Mouse (Mus musculus) forebrain, embryonic 16.5 days (tissue): ENCODE data around the gene Meaf6. TPM values are rescaled to one million over a fixed set of nuclear protein-coding genes. Genes with fewer than 3 reads are reported as not detected.

Experiments used
- ATAC-seq: fragments of 200-750 bp; cut with Nextera tagmentation; 2 replicates; pipeline ENCODE4 v1.8.0; 2017; ENCODE audit warnings: mild to moderate bottlenecking, moderate library complexity
- H3K27ac ChIP-seq: fragments of 300-500 bp; sonication (generic); 2 replicates; pipeline ENCODE4 v1.5.1; 2014; ENCODE audit warnings: low read length, control low read depth
- H3K27me3 ChIP-seq: fragments of 300-500 bp; sonication (generic); replicated peaks from 2 replicates; pipeline ENCODE4 v1.6.1; 2014; ENCODE audit warnings: low read length; ENCODE audit not compliant: control insufficient read depth, insufficient read depth
- H3K36me3 ChIP-seq: fragments of 300-500 bp; sonication (generic); 2 replicates; pipeline ENCODE4 v1.6.1; 2014; ENCODE audit not compliant: control insufficient read depth, insufficient read depth
- H3K4me1 ChIP-seq: fragments of 300-500 bp; sonication (generic); replicated peaks from 2 replicates; pipeline ENCODE4 v1.6.1; 2014; ENCODE audit warnings: low read length; ENCODE audit not compliant: control insufficient read depth, insufficient read depth
- H3K4me2 ChIP-seq: fragments of 300-500 bp; sonication (generic); 2 replicates; pipeline ENCODE4 v1.6.1; 2014; ENCODE audit warnings: mild to moderate bottlenecking, low read length, control low read depth
- H3K4me3 ChIP-seq: fragments of 300-500 bp; sonication (generic); replicated peaks from 2 replicates; pipeline ENCODE4 v1.5.1; 2014; ENCODE audit warnings: mild to moderate bottlenecking, low read length, control low read depth
- H3K9ac ChIP-seq: fragments of 300-500 bp; sonication (generic); replicated peaks from 2 replicates; pipeline ENCODE4 v1.6.1; 2014; ENCODE audit warnings: low read depth, low read length, control low read depth
- H3K9me3 ChIP-seq: fragments of 300-500 bp; sonication (generic); 2 replicates; pipeline ENCODE4 v1.6.1; 2016; ENCODE audit warnings: low read length; ENCODE audit not compliant: control insufficient read depth
- WGBS: fragments of 180-500 bp; shearing (Covaris S2); extraction: QIAGEN DNeasy Blood & Tissue Kit; methylation state at CpG from one replicate; pipeline ENCODE4 v1.1.7; 2014; 5-methylcytosine and 5-hydroxymethylcytosine counted together
- polyA plus RNA-seq: library from polyadenylated mRNA; unstranded; fragments of >200 nt; fragmentation: Nextera tagmentation; extraction: Ambion mirVana; gene quantifications from 2 replicates; pipeline ENCODE4 v1.2.1, GENCODE M21; 2015

The Meaf6 gene
- polyA plus RNA-seq, 1 experiment from 2014 or later: 154 TPM

DNA sequence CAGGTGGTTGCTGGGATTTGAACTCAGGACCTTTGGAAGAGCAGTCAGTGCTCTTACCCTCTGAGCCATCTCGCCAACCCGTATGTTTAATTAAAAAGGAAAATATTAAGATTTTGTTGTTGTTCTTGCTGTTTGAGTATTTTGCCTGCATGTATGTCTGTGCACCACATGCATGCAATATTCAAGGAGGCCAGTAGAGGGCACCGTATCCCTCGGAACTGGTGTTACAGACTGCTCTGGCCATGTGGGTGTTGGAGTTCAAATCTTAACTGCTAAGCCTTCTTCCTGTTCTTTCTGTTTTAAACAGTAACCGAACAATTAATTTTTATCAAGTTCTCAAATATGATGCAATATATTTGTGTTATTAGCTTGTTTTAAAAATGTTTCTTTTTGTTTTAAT, 47.5 kb downstream of the Meaf6 start:
- peaks cover 6% of the 10 kb centered on the region for H3K4me1 ChIP-seq
- no peaks in the 10 kb centered on the region for H3K9me3 ChIP-seq
- H3K9ac ChIP-seq: no peak overlapping the region
- ATAC-seq: no peak
- H3K4me2 ChIP-seq: no peak overlapping the region
- H3K4me3 ChIP-seq: no peak overlapping the region
- H3K27ac ChIP-seq: no peak overlapping the region
- 21% methylated on average over 5 of the region's 5 CpGs for WGBS
- no peaks in the 10 kb centered on the region for H3K36me3 ChIP-seq
- peaks cover 8% of the 10 kb centered on the region for H3K27me3 ChIP-seq

DNA sequence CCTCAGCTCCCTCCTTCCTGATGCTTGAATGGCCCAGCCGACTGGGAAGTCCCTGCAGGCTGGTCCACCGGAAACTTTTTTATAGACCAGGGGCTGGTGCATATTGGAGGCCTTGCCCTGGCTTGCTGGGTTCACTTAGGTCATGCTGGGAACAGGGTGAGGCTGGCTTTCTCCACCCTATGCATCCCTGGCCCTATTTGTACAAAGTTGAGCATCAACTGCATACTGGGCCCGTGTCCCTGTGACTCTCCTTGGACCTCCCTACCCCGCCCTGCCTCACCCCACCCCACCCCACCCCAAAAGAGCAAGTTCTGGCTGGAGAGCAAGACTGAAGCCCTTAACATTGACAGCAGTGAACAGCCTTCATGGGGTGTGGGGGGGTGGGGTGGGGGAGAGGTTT, 49.3 kb downstream of the Meaf6 start:
- no peaks in the 10 kb centered on the region for H3K27me3 ChIP-seq
- no peak overlapping the region for H3K27ac ChIP-seq
- ATAC-seq: no peak
- H3K4me2 ChIP-seq: no peak overlapping the region
- no peak overlapping the region for H3K9ac ChIP-seq
- H3K4me3 ChIP-seq: no peak overlapping the region
- 88% methylated on average over 4 of the region's 4 CpGs for WGBS
- H3K9me3 ChIP-seq: no peaks in the 10 kb centered on the region
- H3K4me1 ChIP-seq: no peaks in the 10 kb centered on the region
- H3K36me3 ChIP-seq: no peaks in the 10 kb centered on the region

DNA sequence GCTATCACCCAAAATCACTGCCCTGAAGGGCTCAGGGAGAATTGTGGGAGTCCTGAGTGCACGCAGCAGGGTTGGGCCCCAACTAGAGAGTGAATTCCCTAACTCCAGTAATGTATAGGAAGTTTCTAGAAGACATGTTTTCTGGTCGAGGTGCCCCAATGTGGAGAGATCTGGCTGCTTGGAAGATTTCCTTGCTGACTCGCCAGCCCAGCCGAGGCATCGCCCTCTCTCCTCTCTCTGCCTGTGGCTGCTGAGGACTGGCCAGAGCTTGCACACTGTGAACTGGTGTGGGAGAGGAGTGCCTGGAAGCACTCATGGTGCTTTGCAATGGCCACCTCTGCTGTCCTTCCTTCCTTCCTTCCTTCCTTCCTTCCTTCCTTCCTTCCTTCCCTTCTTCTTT, 49.7 kb downstream of the Meaf6 start:
- no peak overlapping the region for H3K4me2 ChIP-seq
- no peak overlapping the region for H3K4me3 ChIP-seq
- WGBS: 72% methylated on average over 5 of the region's 5 CpGs
- no peaks in the 10 kb centered on the region for H3K9me3 ChIP-seq
- H3K4me1 ChIP-seq: no peaks in the 10 kb centered on the region
- H3K9ac ChIP-seq: no peak overlapping the region
- no peak overlapping the region for H3K27ac ChIP-seq
- H3K27me3 ChIP-seq: no peaks in the 10 kb centered on the region
- no peaks in the 10 kb centered on the region for H3K36me3 ChIP-seq
- ATAC-seq: no peak

GRCm38 (mm10) chr4:125135076-125135855, 50.3 kb downstream of the Meaf6 start:
- H3K9ac ChIP-seq: no peak overlapping the region
- no peaks in the 10 kb centered on the region for H3K4me1 ChIP-seq
- H3K27ac ChIP-seq: no peak overlapping the region
- no peak overlapping the region for H3K4me2 ChIP-seq
- H3K9me3 ChIP-seq: no peaks in the 10 kb centered on the region
- H3K27me3 ChIP-seq: no peaks in the 10 kb centered on the region
- ATAC-seq: no peak
- no peaks in the 10 kb centered on the region for H3K36me3 ChIP-seq
- no peak overlapping the region for H3K4me3 ChIP-seq
- 77% methylated on average over 9 of the region's 10 CpGs for WGBS

- no peak overlapping the region for H3K4me2 ChIP-seq
- no peaks in the 10 kb centered on the region for H3K4me1 ChIP-seq
- no peaks in the 10 kb centered on the region for H3K27me3 ChIP-seq
- no peak overlapping the region for H3K9ac ChIP-seq
- no peaks in the 10 kb centered on the region for H3K36me3 ChIP-seq
- ATAC-seq: no peak
- no peak overlapping the region for H3K4me3 ChIP-seq
- no peak overlapping the region for H3K27ac ChIP-seq
- 49% methylated on average over 12 of the region's 12 CpGs for whole genome bisulfite sequencing
- no peaks in the 10 kb centered on the region for H3K9me3 ChIP-seq
Measured at GRCm38 (mm10) chr4:125136303-125136888, 51.5 kb downstream of the Meaf6 start.

- Histone ChIP-seq H3K4me3 (no peak overlapping the region), H3K27ac (no peak overlapping the region), H3K4me2 (no peak overlapping the region), H3K36me3 (no peaks in the 10 kb centered on the region), H3K9ac (no peak overlapping the region), H3K4me1 (no peaks in the 10 kb centered on the region), H3K27me3 (no peaks in the 10 kb centered on the region), H3K9me3 (no peaks in the 10 kb centered on the region)
- 80% methylated on average over 7 of the region's 7 CpGs for WGBS
- no peak for ATAC-seq
Measured at GRCm38 (mm10) chr4:125138321-125138720, 53.4 kb downstream of the Meaf6 start.

- H3K27me3 ChIP-seq: no peaks in the 10 kb centered on the region
- ATAC-seq: no peak
- H3K36me3 ChIP-seq: no peaks in the 10 kb centered on the region
- 0 out of 2 replicates have a peak, but pooled peaks cover 2% of the 10 kb centered on the region for H3K9me3 ChIP-seq
- peaks cover 7% of the 10 kb centered on the region; the same call in 1 of the 2 replicates for H3K4me1 ChIP-seq
- no peak overlapping the region for H3K27ac ChIP-seq
- no peak overlapping the region for H3K4me3 ChIP-seq
- 59% methylated on average over 5 of the region's 5 CpGs for WGBS
- H3K4me2 ChIP-seq: no peak overlapping the region
- no peak overlapping the region for H3K9ac ChIP-seq
Measured at GRCm38 (mm10) chr4:125144211-125144610, 59.3 kb downstream of the Meaf6 start.

- Histone ChIP-seq H3K9me3 (0 out of 2 replicates have a peak, but pooled peaks cover 2% of the 10 kb centered on the region), H3K27me3 (no peaks in the 10 kb centered on the region), H3K9ac (no peak overlapping the region), H3K27ac (no peak overlapping the region), H3K4me1 (peaks cover 7% of the 10 kb centered on the region; the same call in 1 of the 2 replicates), H3K4me3 (no peak overlapping the region), H3K4me2 (no peak overlapping the region), H3K36me3 (no peaks in the 10 kb centered on the region)
- no peak for ATAC-seq
- 4% methylated on average over 7 of the region's 7 CpGs for WGBS
Measured at GRCm38 (mm10) chr4:125144627-125145026, 59.7 kb downstream of the Meaf6 start.

GRCm38 (mm10) chr4:125145213-125145612, 60.3 kb downstream of the Meaf6 start:
- Histone ChIP-seq H3K9ac (no peak overlapping the region), H3K4me3 (no peak overlapping the region), H3K27me3 (no peaks in the 10 kb centered on the region), H3K4me1 (peaks cover 10% of the 10 kb centered on the region; the same call in 1 of the 2 replicates), H3K9me3 (0 out of 2 replicates have a peak, but pooled peaks cover 2% of the 10 kb centered on the region), H3K4me2 (no peak overlapping the region), H3K27ac (no peak overlapping the region), H3K36me3 (no peaks in the 10 kb centered on the region)
- no peak for ATAC-seq
- WGBS: 39% methylated on average over 10 of the region's 10 CpGs
